Mouse (Mus musculus) intestine, embryonic 15.5 days (tissue): Measurements from ENCODE around the gene Tuba1a. TPM values are rescaled to one million over a fixed set of nuclear protein-coding genes. Genes with fewer than 3 reads are reported as not detected.
"Not testable (repeated sequence)": the region's sequence is repeated elsewhere in the genome, so short reads cannot be mapped to it uniquely, and the experiment has no call there.

Experiments used
- ATAC-seq: fragments of 200-750 bp; cut with Nextera tagmentation; 2 replicates; pipeline ENCODE4 v1.8.0; 2017; ENCODE audit warnings: moderate TSS enrichment, moderate library complexity
- H3K27ac ChIP-seq: fragments of 300-500 bp; sonication (generic); 2 replicates; pipeline ENCODE4 v1.5.1; 2015; ENCODE audit warnings: mild to moderate bottlenecking, inconsistent platforms
- H3K27me3 ChIP-seq: fragments of 300-500 bp; sonication (generic); replicated peaks from 2 replicates; pipeline ENCODE4 v1.6.1; 2015; ENCODE audit warnings: inconsistent platforms
- H3K36me3 ChIP-seq: fragments of 300-500 bp; sonication (generic); 2 replicates; pipeline ENCODE4 v1.6.1; 2015; ENCODE audit warnings: inconsistent platforms
- H3K4me1 ChIP-seq: fragments of 300-500 bp; sonication (generic); replicated peaks from 2 replicates; pipeline ENCODE4 v1.6.1; 2015; ENCODE audit warnings: inconsistent platforms
- H3K4me2 ChIP-seq: fragments of 300-500 bp; sonication (generic); replicated peaks from 2 replicates; pipeline ENCODE4 v1.6.1; 2015; ENCODE audit warnings: mild to moderate bottlenecking, inconsistent platforms
- H3K4me3 ChIP-seq: fragments of 300-500 bp; sonication (generic); replicated peaks from 2 replicates; pipeline ENCODE4 v1.5.1; 2015; ENCODE audit warnings: inconsistent platforms
- H3K9ac ChIP-seq: fragments of 300-500 bp; sonication (generic); 2 replicates; pipeline ENCODE4 v1.6.1; 2015; ENCODE audit warnings: inconsistent platforms
- H3K9me3 ChIP-seq: fragments of 300-500 bp; sonication (generic); 2 replicates; pipeline ENCODE4 v1.6.1; 2016; ENCODE audit warnings: inconsistent platforms
- WGBS: fragments of 180-500 bp; shearing (Covaris S2); methylation state at CpG from one replicate; pipeline ENCODE4 v1.1.7; 2015; 5-methylcytosine and 5-hydroxymethylcytosine counted together
- polyA plus RNA-seq: library from polyadenylated mRNA; unstranded; fragments of >200 nt; fragmentation: Nextera tagmentation; extraction: Ambion mirVana; gene quantifications from 2 replicates; pipeline ENCODE4 v1.2.1, GENCODE M21; 2015

Tuba1a gene
- polyA plus RNA-seq, 1 experiment from 2014 or later, result 999 TPM

DNA sequence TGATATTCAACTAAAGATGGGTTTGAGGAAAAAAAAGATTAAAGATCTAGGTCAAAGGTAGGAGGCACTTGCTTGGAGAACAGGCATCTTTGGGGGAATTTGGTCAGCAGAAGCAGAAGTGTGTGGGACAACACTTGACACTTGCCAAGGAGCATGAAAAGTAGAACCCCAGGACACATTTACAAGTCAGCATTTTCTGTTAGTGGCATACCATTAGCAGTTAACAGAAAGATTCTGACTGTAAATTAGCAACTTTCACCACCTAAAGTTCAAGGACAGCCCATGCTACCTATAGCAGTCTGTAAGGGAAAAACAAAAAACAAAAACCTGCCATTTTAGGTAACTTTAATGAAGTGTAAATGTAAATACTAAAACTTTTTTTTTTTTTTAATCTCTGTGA lies 5.1 kb downstream of the Tuba1a start:
- Histone ChIP-seq H3K9ac (no peak overlapping the region), H3K4me1 (peaks cover 4% of the 10 kb centered on the region), H3K27me3 (no peaks in the 10 kb centered on the region), H3K4me3 (no peak overlapping the region), H3K36me3 (0 out of 2 replicates have a peak, but pooled peaks cover 4% of the 10 kb centered on the region), H3K9me3 (no peaks in the 10 kb centered on the region), H3K4me2 (no peak overlapping the region), H3K27ac (no peak overlapping the region)
- ATAC-seq, result no peak

DNA sequence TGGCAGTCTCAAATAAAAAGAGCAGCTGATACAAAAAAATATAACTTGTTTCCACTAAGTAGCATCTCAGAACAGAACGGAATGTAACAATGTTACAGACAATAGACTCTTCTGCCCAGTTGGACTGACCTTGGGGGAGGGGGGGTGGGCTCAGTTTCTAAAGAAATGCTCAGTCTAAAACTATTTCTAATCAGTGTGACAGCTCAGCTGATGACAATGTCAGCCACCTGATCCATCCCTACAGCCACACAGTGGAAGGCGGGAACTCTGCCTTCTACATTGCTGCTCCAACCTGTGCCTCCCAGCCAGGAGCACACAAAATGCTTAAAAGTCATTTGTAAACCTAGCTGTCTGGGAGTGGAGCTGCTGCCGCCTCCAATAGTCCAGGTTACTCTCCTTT lies 5.6 kb downstream of the Tuba1a start:
- WGBS, result 59% methylated on average over 3 of the region's 3 CpGs
- H3K27ac ChIP-seq, result no peak overlapping the region
- 0 out of 2 replicates have a peak, but pooled peaks cover 4% of the 10 kb centered on the region for H3K36me3 ChIP-seq
- no peak for ATAC-seq
- no peaks in the 10 kb centered on the region for H3K27me3 ChIP-seq
- no peaks in the 10 kb centered on the region for H3K9me3 ChIP-seq
- peaks cover 4% of the 10 kb centered on the region for H3K4me1 ChIP-seq
- no peak overlapping the region for H3K9ac ChIP-seq
- no peak overlapping the region for H3K4me3 ChIP-seq
- no peak overlapping the region for H3K4me2 ChIP-seq

DNA sequence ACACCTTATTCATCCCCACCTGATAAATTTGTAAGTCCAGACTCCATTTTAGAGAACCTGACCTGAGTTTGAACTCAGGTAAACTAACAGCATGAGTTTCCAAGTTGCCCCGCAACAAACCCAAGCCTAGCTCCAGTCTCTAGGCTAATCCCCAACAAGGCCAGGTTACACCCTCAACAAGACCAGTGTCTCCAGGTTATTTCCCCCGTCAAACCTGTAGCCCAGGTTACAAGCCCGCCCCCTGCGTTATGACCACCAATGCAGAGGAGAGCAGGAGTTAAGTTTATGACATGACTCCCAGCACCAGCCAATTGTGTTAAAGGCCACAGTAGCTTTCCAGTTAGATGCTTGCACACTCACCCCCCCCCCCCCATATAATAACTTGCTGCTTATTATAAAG lies 10.4 kb downstream of the Tuba1a start:
- no peak overlapping the region for H3K27ac ChIP-seq
- H3K27me3 ChIP-seq, result no peaks in the 10 kb centered on the region
- no peaks in the 10 kb centered on the region for H3K4me1 ChIP-seq
- no peak overlapping the region for H3K4me2 ChIP-seq
- 55% methylated on average over 4 of the region's 4 CpGs for WGBS
- no peaks in the 10 kb centered on the region for H3K9me3 ChIP-seq
- no peaks in the 10 kb centered on the region for H3K36me3 ChIP-seq
- H3K9ac ChIP-seq, result no peak overlapping the region
- no peak for ATAC-seq
- no peak overlapping the region for H3K4me3 ChIP-seq

DNA sequence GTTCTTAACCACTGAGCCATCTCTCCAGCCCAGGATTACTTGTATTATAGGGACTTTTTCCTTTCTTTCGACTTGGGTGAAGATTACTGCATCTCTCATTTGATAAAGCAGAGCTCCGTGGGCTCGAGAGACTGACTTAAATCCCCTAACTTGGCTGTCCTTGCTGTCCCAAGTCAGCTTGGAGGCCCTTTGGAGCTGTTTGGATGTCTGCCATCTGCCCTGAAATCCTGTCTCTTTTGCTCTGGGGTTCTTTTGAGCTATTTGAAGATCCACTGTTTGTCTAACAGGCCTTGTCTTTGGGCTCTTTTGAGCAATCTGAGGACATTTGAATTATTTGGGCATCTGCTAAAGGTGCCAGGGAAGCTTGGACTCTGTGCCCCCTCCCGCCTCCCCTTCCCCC lies 11.4 kb downstream of the Tuba1a start:
- Histone ChIP-seq H3K27me3 (no peaks in the 10 kb centered on the region), H3K9ac (no peak overlapping the region), H3K9me3 (no peaks in the 10 kb centered on the region), H3K27ac (no peak overlapping the region), H3K4me3 (no peak overlapping the region), H3K4me1 (no peaks in the 10 kb centered on the region), H3K4me2 (no peak overlapping the region), H3K36me3 (no peaks in the 10 kb centered on the region)
- 84% methylated on average over 4 of the region's 4 CpGs for WGBS
- ATAC-seq, result no peak

GRCm38 (mm10) chr15:98941539-98941938 lies 12.0 kb downstream of the Tuba1a start:
- H3K4me3 ChIP-seq, result no peak overlapping the region
- no peak overlapping the region for H3K27ac ChIP-seq
- H3K9me3 ChIP-seq, result no peaks in the 10 kb centered on the region
- no peak overlapping the region for H3K9ac ChIP-seq
- no peak for ATAC-seq
- H3K4me1 ChIP-seq, result no peaks in the 10 kb centered on the region
- no peak overlapping the region for H3K4me2 ChIP-seq
- H3K27me3 ChIP-seq, result no peaks in the 10 kb centered on the region
- 77% methylated on average over 2 of the region's 2 CpGs for WGBS
- no peaks in the 10 kb centered on the region for H3K36me3 ChIP-seq

- H3K4me2 ChIP-seq, result no peak overlapping the region
- H3K4me3 ChIP-seq, result no peak overlapping the region
- no peaks in the 10 kb centered on the region for H3K36me3 ChIP-seq
- no peak for ATAC-seq
- H3K4me1 ChIP-seq, result peaks cover 1% of the 10 kb centered on the region
- WGBS, result 80% methylated on average over 10 of the region's 10 CpGs
- H3K27me3 ChIP-seq, result no peaks in the 10 kb centered on the region
- no peak overlapping the region for H3K27ac ChIP-seq
- H3K9me3 ChIP-seq, result no peaks in the 10 kb centered on the region
- H3K9ac ChIP-seq, result no peak overlapping the region
Measured at GRCm38 (mm10) chr15:98940816-98941215, 12.7 kb downstream of the Tuba1a start.

DNA sequence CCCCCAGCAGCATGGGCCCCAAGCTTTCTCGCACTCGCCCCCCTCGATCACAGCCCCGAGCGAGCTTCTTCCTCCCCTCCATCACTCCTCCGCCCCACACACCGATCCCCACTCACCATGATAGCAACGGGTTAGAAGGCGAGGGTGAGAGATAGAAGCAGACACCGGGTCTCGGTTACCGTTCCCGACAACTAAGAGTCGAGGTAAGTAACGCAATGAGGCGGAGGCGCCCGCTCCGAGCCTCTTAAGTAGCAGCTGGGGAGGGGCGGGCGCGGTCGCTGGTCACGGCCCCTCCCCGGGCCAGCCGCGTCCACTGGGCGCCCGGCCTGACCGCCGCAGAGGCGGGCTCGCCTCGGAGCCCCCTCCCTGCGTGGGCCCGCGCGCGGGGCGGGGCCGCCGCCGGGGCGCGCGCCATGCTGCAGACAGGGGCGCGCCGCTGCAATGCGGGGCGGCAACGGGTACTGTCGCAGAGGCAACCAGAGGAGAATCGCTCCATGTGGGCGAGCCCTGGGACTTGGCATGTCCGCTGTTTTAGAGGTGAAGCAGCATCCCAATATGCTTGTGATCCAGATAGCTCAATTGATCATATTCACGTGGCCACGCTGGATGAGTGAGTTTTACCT lies 19.2 kb downstream of the Tuba1a start, which contains the start of gene Tuba1b:
Gene Tuba1b, minus strand, starts transcription at position 349 of the 623 bp plus-strand sequence.
- no peaks in the 10 kb centered on the region for H3K27me3 ChIP-seq
- ATAC-seq, result peak; percentile 98

DNA sequence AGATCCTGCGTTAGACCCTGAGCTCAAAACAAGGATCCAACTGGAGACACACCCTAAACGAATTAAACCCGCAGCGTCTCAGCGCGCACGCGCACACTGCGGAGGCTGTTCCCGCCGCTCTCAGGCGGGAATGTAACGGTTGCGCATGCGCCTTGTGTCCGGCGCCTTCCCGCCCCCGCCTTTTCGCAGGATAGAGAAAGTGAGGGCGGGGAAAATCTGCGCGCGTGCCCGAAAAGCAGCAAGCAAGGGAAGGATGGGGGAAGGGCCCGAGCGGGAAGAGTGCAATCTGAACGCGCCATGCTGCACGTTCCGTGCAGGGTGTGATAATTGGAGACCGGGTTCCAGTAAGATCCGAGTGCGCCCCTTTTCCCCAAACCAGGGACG lies 19.7 kb downstream of the Tuba1a start:
- H3K36me3 ChIP-seq, result peaks cover 7% of the 10 kb centered on the region

More for the DNA sequence above, 19.2 kb downstream of the Tuba1a start, which contains the start of gene Tuba1b:
- peaks cover 7% of the 10 kb centered on the region for H3K36me3 ChIP-seq
- H3K4me1 ChIP-seq, result peaks cover 11% of the 10 kb centered on the region
- peak within 1 kb of the TSS; percentile 88 for H3K9ac ChIP-seq
- H3K9me3 ChIP-seq, result no peaks in the 10 kb centered on the region
- peak within 1 kb of the TSS; percentile 78 for H3K4me3 ChIP-seq
- under 1% methylated on average over 56 of the region's 58 CpGs for WGBS
- H3K27ac ChIP-seq, result peak within 1 kb of the TSS; percentile 99
- peak within 1 kb of the TSS; percentile 90 for H3K4me2 ChIP-seq

DNA sequence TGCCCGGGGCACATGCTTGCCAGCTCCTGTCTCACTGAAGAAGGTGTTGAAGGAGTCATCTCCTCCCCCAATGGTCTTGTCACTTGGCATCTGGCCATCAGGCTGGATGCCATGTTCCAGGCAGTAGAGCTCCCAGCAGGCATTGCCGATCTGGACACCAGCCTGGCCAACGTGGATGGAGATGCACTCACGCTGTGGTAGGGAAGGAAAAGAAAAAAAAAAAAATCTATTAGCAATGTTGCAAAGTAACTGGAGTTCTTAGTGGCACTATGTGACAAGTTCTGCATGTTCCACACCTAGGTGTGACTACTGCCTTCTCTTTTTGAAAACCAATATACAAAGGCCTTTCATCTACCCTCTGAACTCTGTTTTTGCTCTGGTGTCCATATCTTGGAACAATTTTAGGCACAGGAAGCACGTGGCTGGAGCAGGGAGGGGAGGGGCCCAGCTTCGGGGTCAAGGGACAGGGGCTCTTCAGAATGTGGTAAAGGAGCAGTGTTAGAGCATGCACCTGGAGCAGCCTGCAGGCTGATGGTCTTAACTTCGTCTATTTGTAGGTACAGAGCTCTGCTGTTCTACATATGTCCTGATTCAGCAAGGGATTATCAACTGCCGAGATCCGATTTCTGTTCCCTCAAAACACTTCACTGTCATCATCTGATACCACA lies 20.4 kb downstream of the Tuba1a start:
- WGBS, result 3% methylated on average over 8 of the region's 9 CpGs
- 0 out of 2 replicates have a peak, but pooled peaks have one; percentile 15 for ATAC-seq

More for the DNA sequence above, 19.7 kb downstream of the Tuba1a start:
- Histone ChIP-seq H3K4me3 (peak overlapping the region; percentile 78), H3K4me2 (peak overlapping the region; percentile 90), H3K27me3 (no peaks in the 10 kb centered on the region), H3K9me3 (no peaks in the 10 kb centered on the region), H3K27ac (peak overlapping the region; percentile 99), H3K4me1 (peaks cover 11% of the 10 kb centered on the region), H3K9ac (peak overlapping the region; percentile 88)
- ATAC-seq, result peak; percentile 89
- under 1% methylated on average over 35 of the region's 35 CpGs for WGBS

DNA sequence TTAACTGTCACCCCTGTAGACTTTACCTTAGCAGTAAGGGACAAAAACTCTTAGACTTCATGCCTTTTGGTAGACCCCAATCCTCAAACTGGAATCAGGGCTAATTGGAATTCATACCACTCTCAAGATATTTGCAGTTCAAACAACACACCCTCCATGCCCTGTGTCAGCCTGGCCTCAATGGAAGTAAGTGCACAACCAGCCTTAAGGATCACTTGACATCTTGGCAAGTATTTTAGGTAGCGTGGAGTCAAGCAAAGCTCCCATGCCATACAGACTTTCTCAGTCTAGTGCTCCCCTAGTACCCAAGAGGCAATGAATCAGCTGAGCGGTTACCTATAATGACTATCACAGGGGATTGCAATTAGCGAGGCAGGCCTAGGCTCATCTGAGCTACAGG lies 22.5 kb downstream of the Tuba1a start:
- no peak overlapping the region for H3K9ac ChIP-seq
- ATAC-seq, result no peak
- H3K9me3 ChIP-seq, result no peaks in the 10 kb centered on the region
- H3K27ac ChIP-seq, result no peak overlapping the region
- WGBS, result 84% methylated on average over 3 of the region's 3 CpGs
- no peak overlapping the region for H3K4me3 ChIP-seq
- peaks cover 11% of the 10 kb centered on the region for H3K4me1 ChIP-seq
- no peaks in the 10 kb centered on the region for H3K27me3 ChIP-seq
- H3K36me3 ChIP-seq, result peaks cover 7% of the 10 kb centered on the region
- no peak overlapping the region for H3K4me2 ChIP-seq

More for the DNA sequence above, 20.4 kb downstream of the Tuba1a start:
- not testable (repeated sequence) for H3K9me3 ChIP-seq, H3K27me3 ChIP-seq, H3K36me3 ChIP-seq
- H3K9ac ChIP-seq, result peak overlapping the region; percentile 88
- peak overlapping the region; percentile 78 for H3K4me3 ChIP-seq
- H3K27ac ChIP-seq, result peak overlapping the region; percentile 99
- peaks cover 11% of the 10 kb centered on the region for H3K4me1 ChIP-seq
- H3K4me2 ChIP-seq, result peak overlapping the region; percentile 90

DNA sequence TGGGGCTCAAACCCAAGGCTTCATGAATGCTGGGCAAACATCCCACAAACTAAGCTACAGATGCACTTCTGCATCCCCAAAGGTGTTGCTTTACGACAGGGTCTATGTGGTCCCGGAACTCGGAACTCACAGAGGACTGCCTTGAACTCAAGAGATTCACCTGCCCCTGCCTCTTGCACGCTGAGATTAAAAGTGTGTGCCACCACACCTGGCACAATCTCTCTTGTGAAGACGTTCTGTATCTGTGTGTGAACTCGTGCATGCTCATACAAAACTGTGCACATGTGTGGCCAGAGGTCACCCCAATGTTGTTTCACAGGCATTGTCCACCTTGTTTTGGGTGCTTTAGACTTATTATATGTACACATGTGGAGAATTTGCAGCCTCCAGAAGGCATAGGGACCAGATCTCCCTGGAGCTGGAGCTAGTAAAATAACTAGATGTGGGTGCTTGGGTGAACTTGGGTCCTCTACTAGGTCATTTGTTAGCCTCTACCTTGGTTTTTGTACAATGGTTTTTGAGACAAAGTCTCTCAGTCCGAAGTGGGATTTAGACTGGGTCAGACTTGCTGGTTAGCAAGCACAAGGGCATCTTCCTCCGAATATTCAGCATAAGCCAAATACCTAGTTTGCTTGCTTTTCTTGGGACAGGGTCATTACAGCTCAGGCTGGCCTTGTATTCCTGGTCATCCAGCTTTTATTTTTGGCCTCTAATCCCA lies 23.3 kb downstream of the Tuba1a start:
- no peak overlapping the region for H3K4me3 ChIP-seq
- H3K4me1 ChIP-seq, result peaks cover 4% of the 10 kb centered on the region
- H3K9ac ChIP-seq, result no peak overlapping the region
- no peaks in the 10 kb centered on the region for H3K9me3 ChIP-seq
- H3K36me3 ChIP-seq, result peaks cover 7% of the 10 kb centered on the region
- H3K27me3 ChIP-seq, result no peaks in the 10 kb centered on the region
- H3K27ac ChIP-seq, result no peak overlapping the region
- H3K4me2 ChIP-seq, result no peak overlapping the region
- WGBS, result 45% methylated on average over 8 of the region's 8 CpGs
- no peak for ATAC-seq

GRCm38 (mm10) chr15:98928598-98929240 lies 24.8 kb downstream of the Tuba1a start:
- 0 out of 2 replicates have a peak overlapping the region, but pooled peaks have one; percentile 26 for H3K4me2 ChIP-seq
- no peak overlapping the region for H3K9ac ChIP-seq
- H3K4me3 ChIP-seq, result no peak overlapping the region
- no peak overlapping the region for H3K27ac ChIP-seq
- 15% methylated on average over 13 of the region's 13 CpGs for WGBS
- no peaks in the 10 kb centered on the region for H3K27me3 ChIP-seq
- peaks cover 7% of the 10 kb centered on the region for H3K36me3 ChIP-seq
- peak; percentile 77 for ATAC-seq
- H3K4me1 ChIP-seq, result peaks cover 3% of the 10 kb centered on the region; the same call in 1 of the 2 replicates
- H3K9me3 ChIP-seq, result no peaks in the 10 kb centered on the region
